Mouse (Mus musculus) CH12.LX (cell line): ENCODE measurements around the gene Cdca5. TPM values are rescaled to one million over a fixed set of nuclear protein-coding genes. Genes with fewer than 3 reads are reported as not detected.
"Not testable (repeated sequence)": the region's sequence is repeated elsewhere in the genome, so short reads cannot be mapped to it uniquely, and the experiment has no call there.

Experiments used
- DNase-seq: peaks from one replicate; pipeline ENCODE4 v3.0.0-alpha.2; 2013; ENCODE audit errors: extremely low read depth
- H3K27ac ChIP-seq: 2 replicates; pipeline ENCODE4 v1.5.1; 2012; ENCODE audit warnings: low read depth, mild to moderate bottlenecking, control low read depth, moderate library complexity; ENCODE audit not compliant: insufficient read depth
- H3K27me3 ChIP-seq: replicated peaks from 2 replicates; pipeline ENCODE3; 2012; ENCODE audit warnings: inconsistent platforms
- H3K36me3 ChIP-seq, 2 experiments: replicated peaks in 1 of 2; 2 replicates each; pipeline versions ENCODE3 to v1.6.1; 2012; ENCODE audit warnings: inconsistent platforms in 1 of 2, low read length in 1 of 2, mild to moderate bottlenecking in 1 of 2, mixed read lengths in 1 of 2, moderate library complexity in 1 of 2; ENCODE audit not compliant: control insufficient read depth in 1 of 2, insufficient read depth in 1 of 2
- H3K4me1 ChIP-seq, 2 experiments: 2 replicates each; pipeline ENCODE4 v1.6.1; 2012; ENCODE audit warnings: inconsistent platforms in 1 of 2, moderate library complexity in 1 of 2; ENCODE audit not compliant: insufficient read depth in 2 of 2, control insufficient read depth in 1 of 2
- H3K4me2 ChIP-seq: 2 replicates; pipeline ENCODE4 v1.6.1; 2012; ENCODE audit warnings: low read depth, mild to moderate bottlenecking, control low read depth; ENCODE audit not compliant: poor library complexity, insufficient read depth, severe bottlenecking
- H3K4me3 ChIP-seq, 3 experiments: fragments of 150-350 bp in 1 of 3; sonication (generic) in 1 of 3; replicated peaks in 1 of 3; 2 replicates each; pipeline versions ENCODE3 to v1.5.1; 2011 to 2012; ENCODE audit warnings: low read depth in 2 of 3, low read length in 2 of 3, mild to moderate bottlenecking in 2 of 3, moderate library complexity in 2 of 3, control low read depth in 1 of 3, improper control_type of control experiment in 1 of 3, inconsistent platforms in 1 of 3, mixed read lengths in 1 of 3; ENCODE audit not compliant: poor library complexity in 1 of 3
- H3K79me2 ChIP-seq: replicated peaks from 2 replicates; pipeline ENCODE4 v1.6.1; 2012; ENCODE audit warnings: mild to moderate bottlenecking, moderate library complexity; ENCODE audit not compliant: control insufficient read depth, poor library complexity, insufficient read depth, severe bottlenecking; ENCODE audit errors: extremely low read depth
- H3K9ac ChIP-seq: 2 replicates; pipeline ENCODE4 v1.6.1; 2012; ENCODE audit warnings: low read depth, mild to moderate bottlenecking, control low read depth, moderate library complexity; ENCODE audit not compliant: insufficient read depth
- H3K9me3 ChIP-seq: replicated peaks from 2 replicates; pipeline ENCODE3; 2012; ENCODE audit warnings: low read length, inconsistent platforms, mixed read lengths
- E2F4 ChIP-seq: IDR thresholded peaks from 2 replicates; pipeline ENCODE4 v1.6.1; 2011; ENCODE audit warnings: low read depth, low read length, improper control_type of control experiment; ENCODE audit not compliant: insufficient replicate concordance
- EP300 ChIP-seq: IDR thresholded peaks from 2 replicates; pipeline ENCODE4 v1.6.1; 2011; ENCODE audit warnings: low read length, improper control_type of control experiment
- MAX ChIP-seq: IDR thresholded peaks from 2 replicates; pipeline ENCODE4 v1.6.1; 2011; ENCODE audit warnings: low read length, improper control_type of control experiment
- RCOR1 ChIP-seq: conservative IDR thresholded peaks from 2 replicates; pipeline ENCODE4 v1.6.1; 2012; ENCODE audit warnings: low read depth, mild to moderate bottlenecking, inconsistent platforms, low read length, improper control_type of control experiment
- TBP ChIP-seq: conservative IDR thresholded peaks from 2 replicates; pipeline ENCODE4 v1.6.1; 2011; ENCODE audit warnings: low read depth, low read length, improper control_type of control experiment
- USF1 ChIP-seq: IDR thresholded peaks from 2 replicates; pipeline ENCODE4 v1.6.1; 2014; ENCODE audit warnings: low read depth, mild to moderate bottlenecking, inconsistent platforms, low read length, improper control_type of control experiment
- ZC3H11A ChIP-seq: IDR thresholded peaks from 2 replicates; pipeline ENCODE4 v1.6.1; 2012; ENCODE audit warnings: low read depth, mild to moderate bottlenecking, inconsistent platforms, low read length, improper control_type of control experiment
- ZMIZ1 ChIP-seq: IDR thresholded peaks from 2 replicates; pipeline ENCODE4 v1.6.1; 2012; ENCODE audit warnings: low read depth, mild to moderate bottlenecking, inconsistent platforms, low read length, improper control_type of control experiment
- dilution Hi-C: fragments of 300-500 bp; cut with MboI; formaldehyde crosslinking; loops from 2 replicates; pipeline ENCODE4 v1.14.3; 2020; ENCODE audit warnings: low sequenced_read_pairs; ENCODE audit not compliant: extremely low pct_unique_long_range_greater_than_20kb, extremely low pct_ligation_motif_present
- in situ Hi-C: fragments of 300-500 bp; cut with MboI; formaldehyde crosslinking; loops from 3 replicates; pipeline ENCODE4 v1.14.3; 2019; ENCODE audit warnings: low sequenced_read_pairs, low pct_ligation_motif_present, low pct_unique_long_range_greater_than_20kb, mixed read lengths
- polyA plus RNA-seq: library from polyadenylated mRNA; unstranded; fragments of >175 nt; gene quantifications from 2 replicates; pipeline ENCODE4 v1.2.1, GENCODE M21; 2012; ENCODE audit warnings: low read depth; ENCODE audit not compliant: insufficient read length
- total RNA-seq, 2 experiments: library from RNA; depleted of rRNA; stranded (reverse); fragments of 300-350 nt in 1 of 2; fragments of >200 nt in 1 of 2; gene quantifications; 2 replicates each; pipeline ENCODE4 v1.2.3; 2012 to 2014

The Cdca5 gene
- total and polyA plus RNA-seq, 3 experiments, result 51.5 to 80.6 (median 62.7) TPM

GRCm38 (mm10) chr19:6127760-6128341 is 43.1 kb downstream of the Cdca5 start, which contains the start of gene Snx15 (continued):
- TF ChIP-seq ZC3H11A (peak; percentile 45; the same call in 1 of the 2 replicates), MAX (peak; percentile 75), TBP (peak; percentile 92)

DNA sequence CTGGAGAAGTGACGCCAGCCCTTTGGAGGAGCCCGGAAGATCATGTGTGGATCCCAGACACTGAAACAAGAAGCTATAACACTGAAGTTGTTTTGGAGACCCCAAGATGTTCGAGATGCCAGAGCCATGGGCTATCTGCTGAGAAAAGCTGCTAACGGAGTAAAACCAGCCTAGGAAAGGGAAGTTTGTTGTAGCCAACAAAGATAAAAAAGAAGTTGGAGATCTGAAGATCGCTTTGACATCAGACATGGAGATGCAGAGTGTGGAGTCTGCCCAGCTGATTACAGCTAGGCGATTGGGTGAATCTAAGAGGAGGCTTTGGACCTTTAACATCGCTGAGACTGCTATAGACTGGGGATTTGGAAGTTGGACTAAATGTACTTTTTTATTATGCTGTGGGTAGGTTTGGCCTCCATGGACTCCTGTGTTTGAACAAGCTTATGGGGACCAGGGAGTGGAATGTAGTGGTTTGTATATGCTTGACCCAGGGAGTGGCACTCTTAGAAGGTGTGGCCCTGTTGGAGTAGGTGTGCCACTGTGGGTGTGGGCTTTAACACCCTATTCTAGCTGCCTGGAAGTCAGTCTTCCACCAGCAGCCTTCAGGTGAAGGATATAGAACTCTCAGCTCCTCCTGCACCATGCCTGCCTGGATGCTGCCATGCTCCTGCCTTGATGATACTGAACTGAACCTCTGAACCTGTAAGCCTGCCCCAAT is 45.8 kb downstream of the Cdca5 start:
- not testable (repeated sequence) for H3K9ac ChIP-seq, H3K4me2 ChIP-seq, H3K4me1 ChIP-seq

DNA sequence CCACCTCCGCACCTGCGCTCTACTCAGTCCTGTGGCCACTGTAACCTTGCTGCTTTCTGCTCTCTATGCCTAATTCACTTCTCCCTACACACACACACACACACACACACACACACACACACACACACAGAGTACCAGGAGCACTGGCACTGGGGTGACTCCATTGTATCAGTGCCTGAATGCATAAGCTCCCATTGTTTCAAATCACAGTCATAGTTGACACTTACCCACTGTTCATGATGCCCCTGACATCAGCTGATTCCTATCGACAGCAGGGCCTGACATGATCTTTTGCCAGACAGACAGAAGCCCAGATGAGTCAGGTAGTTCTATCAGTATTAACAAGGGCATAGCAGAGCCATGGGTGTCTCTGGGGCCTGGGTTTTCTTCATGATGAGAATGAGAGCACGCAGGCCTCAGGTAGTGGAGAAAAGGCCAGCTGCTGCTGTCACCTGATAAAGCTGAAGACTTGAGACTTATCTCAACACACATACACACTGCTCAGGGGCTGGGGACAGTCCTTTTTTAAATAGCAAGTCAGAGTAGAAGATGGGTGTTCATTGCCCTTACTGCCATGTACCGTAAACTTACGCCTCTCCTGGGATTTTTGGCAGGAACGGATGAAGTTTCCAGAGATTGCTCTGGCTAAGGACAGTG is 47.5 kb downstream of the Cdca5 start:
- no peak for TF ChIP-seq USF1
- TF ChIP-seq ZMIZ1, result no peak
- TF ChIP-seq RCOR1, result no peak
- TF ChIP-seq E2F4, result no peak
- TF ChIP-seq EP300, result no peak
- Histone ChIP-seq H3K4me3 (no peak overlapping the region), H3K36me3 (peaks cover 2 to 38% of the 10 kb centered on the region in 2 experiments), H3K9me3 (no peaks in the 10 kb centered on the region), H3K4me1 (peaks cover 4 to 5% of the 10 kb centered on the region in 2 experiments; a peak in 3 of 4 replicates), H3K27me3 (no peaks in the 10 kb centered on the region), H3K79me2 (no peaks in the 10 kb centered on the region), H3K9ac (no peak overlapping the region), H3K27ac (no peak overlapping the region), H3K4me2 (no peak overlapping the region)
- in situ Hi-C loops (no loop called here), dilution Hi-C loops (no loop called here)
- no peak for DNase-seq

More for the DNA sequence above, 45.8 kb downstream of the Cdca5 start:
- H3K27me3 ChIP-seq, H3K79me2 ChIP-seq, dilution Hi-C loops, in situ Hi-C loops, H3K9me3 ChIP-seq, H3K27ac ChIP-seq, DNase-seq, H3K4me3 ChIP-seq: not testable (repeated sequence)
- peaks cover 0 to 23% of the 10 kb centered on the region in 2 experiments for H3K36me3 ChIP-seq

- H3K4me2 ChIP-seq, H3K4me1 ChIP-seq, H3K79me2 ChIP-seq, H3K4me3 ChIP-seq, in situ Hi-C loops, H3K9me3 ChIP-seq, dilution Hi-C loops, H3K27ac ChIP-seq, H3K27me3 ChIP-seq, DNase-seq, H3K9ac ChIP-seq: not testable (repeated sequence)
- peaks cover 4 to 43% of the 10 kb centered on the region in 2 experiments for H3K36me3 ChIP-seq
Measured at GRCm38 (mm10) chr19:6133197-6133596, 48.4 kb downstream of the Cdca5 start.
